Mouse (Mus musculus): ENCODE results near the gene Ldb1. TPM values are rescaled to one million over a fixed set of nuclear protein-coding genes. Genes with fewer than 3 reads are reported as not detected.

Gene Ldb1
- polyA plus RNA-seq, 1 experiment from 2014 or later, result 82.5 TPM

GRCm38 (mm10) chr19:46041933-46042475 lies 3.0 kb downstream of the Ldb1 start:
- TF ChIP-seq CTCF (IDR thresholded peaks at IDR 0.05; ENCODE audit: low read depth), result no peak
- DNase-seq (ENCODE audit: low spot score) (peak; percentile 90), ATAC-seq (replicated peaks; ENCODE audit: low FRiP score, low read depth) (peak; percentile 11)
- Histone ChIP-seq H3K9ac (ENCODE audit: low read depth, low read length) (peak overlapping the region; percentile 52), H3K9me3 (replicated peaks; ENCODE audit: low read length) (no peaks in the 10 kb centered on the region), H3K27ac (peak overlapping the region; percentile 86), H3K36me3 (ENCODE audit: insufficient read depth, low read length) (no peaks in the 10 kb centered on the region), H3K27me3 (ENCODE audit: insufficient read depth, low read length) (no peaks in the 10 kb centered on the region), H3K4me2 (ENCODE audit: low read length) (peak overlapping the region; percentile 86), H3K4me3 (replicated peaks; ENCODE audit: low read depth, low read length) (peak overlapping the region; percentile 20; the same call in 1 of the 2 replicates), H3K4me1 (replicated peaks; ENCODE audit: insufficient read depth, low read length) (peaks cover 63% of the 10 kb centered on the region)
- WGBS, result under 1% methylated on average over 9 of the region's 14 CpGs

- no peaks in the 10 kb centered on the region for H3K36me3 ChIP-seq (ENCODE audit: insufficient read depth, low read length)
- ATAC-seq (replicated peaks; ENCODE audit: low FRiP score, low read depth) (no peak), DNase-seq (ENCODE audit: low spot score) (no peak)
- H3K9ac ChIP-seq (ENCODE audit: low read depth, low read length), result peak overlapping the region; percentile 52
- peak overlapping the region; percentile 86 for H3K4me2 ChIP-seq (ENCODE audit: low read length)
- H3K27me3 ChIP-seq (ENCODE audit: insufficient read depth, low read length), result no peaks in the 10 kb centered on the region
- peak overlapping the region; percentile 86 for H3K27ac ChIP-seq
- no peaks in the 10 kb centered on the region for H3K9me3 ChIP-seq (replicated peaks; ENCODE audit: low read length)
- TF ChIP-seq CTCF (IDR thresholded peaks at IDR 0.05; ENCODE audit: low read depth), result no peak
- WGBS, result 19% methylated on average over 7 of the region's 7 CpGs
- H3K4me3 ChIP-seq (replicated peaks; ENCODE audit: low read depth, low read length), result peak overlapping the region; percentile 13; the same call in 1 of the 2 replicates
- H3K4me1 ChIP-seq (replicated peaks; ENCODE audit: insufficient read depth, low read length), result peaks cover 58% of the 10 kb centered on the region
These were observed 3.6 kb downstream of the Ldb1 start for GRCm38 (mm10) chr19:46041299-46041932.

- Histone ChIP-seq H3K27me3 (ENCODE audit: insufficient read depth, low read length) (no peaks in the 10 kb centered on the region), H3K9me3 (replicated peaks; ENCODE audit: low read length) (no peaks in the 10 kb centered on the region), H3K27ac (peak overlapping the region; percentile 94), H3K4me2 (ENCODE audit: low read length) (peak overlapping the region; percentile 83), H3K9ac (ENCODE audit: low read depth, low read length) (peak overlapping the region; percentile 82), H3K4me3 (replicated peaks; ENCODE audit: low read depth, low read length) (peak overlapping the region; percentile 71), H3K36me3 (ENCODE audit: insufficient read depth, low read length) (peaks cover 8% of the 10 kb centered on the region), H3K4me1 (replicated peaks; ENCODE audit: insufficient read depth, low read length) (peaks cover 50% of the 10 kb centered on the region)
- no peak for ATAC-seq (replicated peaks; ENCODE audit: low FRiP score, low read depth)
- WGBS, result 40% methylated on average over 14 of the region's 14 CpGs
- no peak for TF ChIP-seq CTCF (IDR thresholded peaks at IDR 0.05; ENCODE audit: low read depth)
- no peak for DNase-seq (ENCODE audit: low spot score)
These were observed 4.7 kb downstream of the Ldb1 start for GRCm38 (mm10) chr19:46040149-46040902.

- ATAC-seq (replicated peaks; ENCODE audit: low FRiP score, low read depth) (peak; percentile 77), DNase-seq (ENCODE audit: low spot score) (peak; percentile 96)
- Histone ChIP-seq H3K9me3 (replicated peaks; ENCODE audit: low read length) (no peaks in the 10 kb centered on the region), H3K4me1 (replicated peaks; ENCODE audit: insufficient read depth, low read length) (peaks cover 50% of the 10 kb centered on the region), H3K27me3 (ENCODE audit: insufficient read depth, low read length) (no peaks in the 10 kb centered on the region), H3K4me2 (ENCODE audit: low read length) (peak overlapping the region; percentile 83), H3K36me3 (ENCODE audit: insufficient read depth, low read length) (peaks cover 16% of the 10 kb centered on the region), H3K27ac (peak overlapping the region; percentile 94), H3K4me3 (replicated peaks; ENCODE audit: low read depth, low read length) (peak overlapping the region; percentile 71), H3K9ac (ENCODE audit: low read depth, low read length) (peak overlapping the region; percentile 82)
- WGBS, result 0% methylated on average over 17 of the region's 30 CpGs
- TF ChIP-seq CTCF (IDR thresholded peaks at IDR 0.05; ENCODE audit: low read depth), result no peak
These were observed 5.5 kb downstream of the Ldb1 start for GRCm38 (mm10) chr19:46039478-46039877.

- Histone ChIP-seq H3K27me3 (ENCODE audit: insufficient read depth, low read length) (no peaks in the 10 kb centered on the region), H3K9me3 (replicated peaks; ENCODE audit: low read length) (no peaks in the 10 kb centered on the region), H3K4me1 (replicated peaks; ENCODE audit: insufficient read depth, low read length) (peaks cover 46% of the 10 kb centered on the region), H3K9ac (ENCODE audit: low read depth, low read length) (peak overlapping the region; percentile 82), H3K4me3 (replicated peaks; ENCODE audit: low read depth, low read length) (peak overlapping the region; percentile 71), H3K4me2 (ENCODE audit: low read length) (peak overlapping the region; percentile 83), H3K27ac (peak overlapping the region; percentile 94), H3K36me3 (ENCODE audit: insufficient read depth, low read length) (peaks cover 23% of the 10 kb centered on the region)
- ATAC-seq (replicated peaks; ENCODE audit: low FRiP score, low read depth), result peak; percentile 3; the same call in 1 of the 2 replicates
- no peak for DNase-seq (ENCODE audit: low spot score)
- 0% methylated on average over 17 of the region's 17 CpGs for WGBS
- no peak for TF ChIP-seq CTCF (IDR thresholded peaks at IDR 0.05; ENCODE audit: low read depth)
These were observed 6.2 kb downstream of the Ldb1 start for GRCm38 (mm10) chr19:46038851-46039260.
